Mouse (Mus musculus): ENCODE data around the gene Nup205.

GRCm38 (mm10) chr6:35258922-35259321, 81.7 kb downstream of the Nup205 start:
- TF ChIP-seq POLR2A (IDR thresholded peaks at IDR 0.05; ENCODE audit: insufficient read depth, low read depth, low read length) (no peak), CTCF (IDR thresholded peaks at IDR 0.05; ENCODE audit: insufficient read depth, low read depth, low read length) (no peak)
